Mouse (Mus musculus): ENCODE results near the gene Ube2c.
A peak's percentile ranks its signal among the peaks of the same experiment; 100 is the strongest.
"Not testable (repeated sequence)": the region's sequence is repeated elsewhere in the genome, so short reads cannot be mapped to it uniquely, and the experiment has no call there.

The Ube2c gene

GRCm38 (mm10) chr2:164787779-164788178, 18.1 kb downstream of the Ube2c start:
- no peak for DNase-seq (ENCODE audit: low spot score in 2 of 2)

GRCm38 (mm10) chr2:164788411-164788810, 18.7 kb downstream of the Ube2c start:
- no peak for DNase-seq (ENCODE audit: low spot score in 2 of 2)

GRCm38 (mm10) chr2:164790451-164790850, 20.8 kb downstream of the Ube2c start:
- no peak for DNase-seq (ENCODE audit: low spot score in 2 of 2)

- no peak for DNase-seq (ENCODE audit: low spot score in 2 of 2)
These were observed 22.2 kb downstream of the Ube2c start for GRCm38 (mm10) chr2:164791841-164792261.

GRCm38 (mm10) chr2:164792400-164793190, 22.9 kb downstream of the Ube2c start:
- no peak for DNase-seq (ENCODE audit: low spot score in 2 of 2)

GRCm38 (mm10) chr2:164793236-164793635, 23.5 kb downstream of the Ube2c start:
- DNase-seq (ENCODE audit: low spot score in 2 of 2), result peak; percentile 44 to 54

- DNase-seq (ENCODE audit: low spot score in 2 of 2), result no peak
These were observed 24.1 kb downstream of the Ube2c start for GRCm38 (mm10) chr2:164793772-164794171.

GRCm38 (mm10) chr2:164794293-164794692, 24.6 kb downstream of the Ube2c start:
- peak; percentile 67 to 81 for DNase-seq (ENCODE audit: low spot score in 2 of 2)

GRCm38 (mm10) chr2:164795868-164796267, 26.2 kb downstream of the Ube2c start:
- no peak for DNase-seq (ENCODE audit: low spot score in 2 of 2)

- DNase-seq (ENCODE audit: low spot score in 2 of 2), result not testable (repeated sequence)
These were observed 28.9 kb downstream of the Ube2c start for GRCm38 (mm10) chr2:164798554-164798953.

- DNase-seq (ENCODE audit: low spot score in 2 of 2), result no peak
These were observed 30.7 kb downstream of the Ube2c start for GRCm38 (mm10) chr2:164800252-164801004.

- no peak for DNase-seq (ENCODE audit: low spot score in 2 of 2)
These were observed 33.7 kb downstream of the Ube2c start for GRCm38 (mm10) chr2:164803201-164803920.

- no peak for DNase-seq (ENCODE audit: low spot score in 2 of 2)
These were observed 34.2 kb downstream of the Ube2c start for GRCm38 (mm10) chr2:164803921-164804313.

GRCm38 (mm10) chr2:164804533-164805331, 35.0 kb downstream of the Ube2c start, which contains the start of the genes Acot8 and Zswim3:
Acot8 (minus strand) TSS chr2:164804882.
Zswim3 (plus strand) TSS chr2:164805098.
- DNase-seq (ENCODE audit: low spot score in 2 of 2), result peak; percentile 97 to 99

- DNase-seq (ENCODE audit: low spot score in 2 of 2), result no peak
These were observed 35.6 kb downstream of the Ube2c start for GRCm38 (mm10) chr2:164805332-164805718.

- DNase-seq (ENCODE audit: low spot score in 2 of 2), result no peak
These were observed 36.9 kb downstream of the Ube2c start for GRCm38 (mm10) chr2:164806614-164807013.

GRCm38 (mm10) chr2:164813557-164813956, 43.9 kb downstream of the Ube2c start:
- no peak for DNase-seq (ENCODE audit: low spot score in 2 of 2)

- no peak for DNase-seq (ENCODE audit: low spot score in 2 of 2)
These were observed 45.6 kb downstream of the Ube2c start for GRCm38 (mm10) chr2:164815348-164815747.

GRCm38 (mm10) chr2:164815821-164816220, 46.1 kb downstream of the Ube2c start:
- DNase-seq (ENCODE audit: low spot score in 2 of 2), result no peak

GRCm38 (mm10) chr2:164817206-164817605, 47.5 kb downstream of the Ube2c start:
- no peak for DNase-seq (ENCODE audit: low spot score in 2 of 2)

GRCm38 (mm10) chr2:164817703-164818102, 48.0 kb downstream of the Ube2c start:
- DNase-seq (ENCODE audit: low spot score in 2 of 2), result no peak
